Mouse (Mus musculus) myocyte (in vitro differentiated cells): Measurements from ENCODE around the gene Farp1. TPM values are rescaled to one million over a fixed set of nuclear protein-coding genes. Genes with fewer than 3 reads are reported as not detected.

Experiments used
- H3K27me3 ChIP-seq: one replicate; pipeline ENCODE4 v1.6.1; 2011; ENCODE audit not compliant: control insufficient read depth, insufficient read depth, insufficient read length
- H3K36me3 ChIP-seq: one replicate; pipeline ENCODE4 v1.6.1; 2011; ENCODE audit not compliant: control insufficient read depth, insufficient read depth
- H3K4me2 ChIP-seq: one replicate; pipeline ENCODE4 v1.6.1; 2011; ENCODE audit warnings: low read depth, control low read depth
- H3K4me3 ChIP-seq: one replicate; pipeline ENCODE4 v1.5.1; 2011; ENCODE audit warnings: mild to moderate bottlenecking, control low read depth, moderate library complexity
- H3K79me2 ChIP-seq: one replicate; pipeline ENCODE4 v1.6.1; 2011; ENCODE audit not compliant: control insufficient read depth, insufficient read depth
- H3ac ChIP-seq: one replicate; pipeline ENCODE4 v1.6.1; 2011; ENCODE audit not compliant: control insufficient read depth, insufficient read length
- CEBPB ChIP-seq: IDR thresholded peaks from 2 replicates; pipeline ENCODE4 v1.6.1; 2011; ENCODE audit warnings: mild to moderate bottlenecking, moderate library complexity; ENCODE audit not compliant: poor library complexity, insufficient read depth, severe bottlenecking
- E2F4 ChIP-seq: IDR thresholded peaks from one replicate; pipeline ENCODE4 v1.6.1; 2011; ENCODE audit warnings: mild to moderate bottlenecking, control low read depth, moderate library complexity; ENCODE audit not compliant: insufficient read depth
- MAX ChIP-seq: IDR thresholded peaks from one replicate; pipeline ENCODE4 v1.6.1; 2011; ENCODE audit warnings: low read depth, mild to moderate bottlenecking, control low read depth
- MYOD1 ChIP-seq, 3 experiments: IDR thresholded peaks; one replicate each; pipeline ENCODE4 v1.6.1; 2011; ENCODE audit warnings: control low read depth in 2 of 3, low read depth in 2 of 3, mild to moderate bottlenecking in 2 of 3, moderate library complexity in 1 of 3; ENCODE audit not compliant: insufficient read length in 2 of 3, control insufficient read depth in 1 of 3
- MYOG ChIP-seq, 3 experiments: IDR thresholded peaks; one replicate each; pipeline ENCODE4 v1.6.1; 2011; ENCODE audit warnings: control low read depth in 2 of 3, low read depth in 2 of 3, mild to moderate bottlenecking in 2 of 3; ENCODE audit not compliant: insufficient read length in 2 of 3, control insufficient read depth in 1 of 3, insufficient read depth in 1 of 3
- POLR2A ChIP-seq: IDR thresholded peaks from one replicate; pipeline ENCODE4 v1.6.1; 2011; ENCODE audit warnings: low read depth, mild to moderate bottlenecking, control low read depth, moderate library complexity; ENCODE audit not compliant: insufficient read length
- POLR2AphosphoS2 ChIP-seq: IDR thresholded peaks from one replicate; pipeline ENCODE4 v1.6.1; 2011; ENCODE audit warnings: low read depth, control low read depth; ENCODE audit not compliant: insufficient read length
- REST ChIP-seq: IDR thresholded peaks from one replicate; pipeline ENCODE4 v1.6.1; 2011; ENCODE audit warnings: mild to moderate bottlenecking, control low read depth, moderate library complexity; ENCODE audit not compliant: insufficient read depth, insufficient read length
- SRF ChIP-seq: IDR thresholded peaks from one replicate; pipeline ENCODE4 v1.6.1; 2011; ENCODE audit warnings: low read depth; ENCODE audit not compliant: control insufficient read depth, insufficient read length
- TCF12 ChIP-seq: IDR thresholded peaks from one replicate; pipeline ENCODE4 v1.6.1; 2011; ENCODE audit warnings: mild to moderate bottlenecking, control low read depth; ENCODE audit not compliant: poor library complexity, insufficient read depth, severe bottlenecking
- TCF3 ChIP-seq: IDR thresholded peaks from one replicate; pipeline ENCODE4 v1.6.1; 2011; ENCODE audit warnings: low read depth, control low read depth; ENCODE audit not compliant: insufficient read length
- USF1 ChIP-seq: IDR thresholded peaks from one replicate; pipeline ENCODE4 v1.6.1; 2011; ENCODE audit warnings: low read depth, mild to moderate bottlenecking, control low read depth, moderate library complexity
- polyA plus RNA-seq: library from polyadenylated mRNA; unstranded; fragments of >200 nt; fragmentation: generic; extraction: Trizol; gene quantifications from one replicate; pipeline ENCODE4 v1.2.1, GENCODE M21; 2012; ENCODE audit warnings: missing spikeins

The Farp1 gene
- polyA plus RNA-seq, 1 experiment: 29.7 TPM

DNA sequence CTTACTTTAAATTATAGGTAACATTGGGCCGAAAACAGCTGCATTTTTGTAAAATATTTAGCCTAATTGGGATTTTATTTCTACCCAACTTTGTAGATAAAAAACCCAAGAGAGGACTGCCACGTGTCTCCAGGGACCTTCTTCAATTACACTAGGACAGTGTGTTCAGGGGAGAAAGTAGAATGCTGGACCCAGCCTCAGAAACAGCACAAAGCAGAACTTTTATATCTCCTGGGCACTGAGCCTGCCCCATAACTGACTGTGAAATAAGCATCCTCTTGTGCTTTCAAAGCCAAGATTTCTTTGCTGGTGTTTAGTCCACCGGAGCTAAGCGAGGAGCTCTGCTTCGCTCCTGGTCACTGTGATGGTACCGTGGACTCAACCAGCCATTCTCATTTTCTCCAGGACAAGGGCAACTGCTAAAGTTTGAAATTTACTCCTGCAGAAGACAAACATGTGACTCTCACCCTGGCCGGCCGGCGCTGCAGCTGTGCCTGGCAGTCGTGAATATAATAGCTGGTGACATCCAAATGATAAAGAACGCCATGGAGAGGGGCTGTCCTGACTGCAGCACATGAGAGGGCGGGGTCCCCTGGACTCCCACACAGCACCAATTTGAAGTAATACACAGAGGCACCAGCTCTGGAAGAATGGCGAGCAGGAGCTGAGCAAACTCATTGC lies 281.8 kb downstream of the Farp1 start:
- Histone ChIP-seq H3K27me3 (no peaks in the 10 kb centered on the region), H3K4me3 (no peak overlapping the region), H3K36me3 (no peaks in the 10 kb centered on the region), H3K4me2 (no peak overlapping the region), H3K79me2 (peaks cover 98% of the 10 kb centered on the region), H3ac (no peak overlapping the region)
- no peak for TF ChIP-seq TCF12
- peak in 1 of 3 experiments; percentile 28 for TF ChIP-seq MYOG (IDR thresholded peaks at IDR 0.05; ENCODE audit: control insufficient read depth in 1 of 3, insufficient read depth in 1 of 3, insufficient read length in 2 of 3, low read depth in 2 of 3)
- peak in 2 of 3 experiments; percentile 52 to 68 for TF ChIP-seq MYOD1 (IDR thresholded peaks at IDR 0.05; ENCODE audit: control insufficient read depth in 1 of 3, insufficient read length in 2 of 3, low read depth in 2 of 3)

DNA sequence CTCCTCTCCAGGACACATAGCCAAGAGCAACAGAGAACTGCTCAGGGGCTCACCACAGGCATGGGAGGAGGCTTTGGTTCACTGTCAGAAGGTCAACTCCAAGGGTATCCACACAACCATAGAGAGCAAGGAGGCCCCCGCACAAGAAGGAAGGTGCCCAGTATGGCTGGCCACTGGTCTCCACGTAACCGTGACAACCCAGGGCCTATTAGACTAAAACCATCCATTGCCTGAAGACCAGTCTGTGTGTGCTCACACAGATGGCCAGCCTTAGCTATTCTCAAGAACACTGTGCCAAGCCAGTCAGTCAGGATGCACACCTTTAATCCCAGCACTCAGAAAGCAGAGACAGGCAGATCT lies 282.3 kb downstream of the Farp1 start:
- H3K4me3 ChIP-seq: no peak overlapping the region
- H3K4me2 ChIP-seq: no peak overlapping the region
- H3K79me2 ChIP-seq: peaks cover 98% of the 10 kb centered on the region
- no peaks in the 10 kb centered on the region for H3K27me3 ChIP-seq
- TF ChIP-seq E2F4: no peak
- TF ChIP-seq SRF: no peak
- TF ChIP-seq CEBPB: no peak
- TF ChIP-seq POLR2AphosphoS2: no peak
- no peak for TF ChIP-seq TCF3
- no peak for TF ChIP-seq MAX
- no peak for TF ChIP-seq REST
- no peak for TF ChIP-seq POLR2A
- no peak for TF ChIP-seq MYOG (IDR thresholded peaks at IDR 0.05; ENCODE audit: control insufficient read depth in 1 of 3, insufficient read depth in 1 of 3, insufficient read length in 2 of 3, low read depth in 2 of 3)
- no peak for TF ChIP-seq TCF12
- no peak overlapping the region for H3ac ChIP-seq
- no peaks in the 10 kb centered on the region for H3K36me3 ChIP-seq

DNA sequence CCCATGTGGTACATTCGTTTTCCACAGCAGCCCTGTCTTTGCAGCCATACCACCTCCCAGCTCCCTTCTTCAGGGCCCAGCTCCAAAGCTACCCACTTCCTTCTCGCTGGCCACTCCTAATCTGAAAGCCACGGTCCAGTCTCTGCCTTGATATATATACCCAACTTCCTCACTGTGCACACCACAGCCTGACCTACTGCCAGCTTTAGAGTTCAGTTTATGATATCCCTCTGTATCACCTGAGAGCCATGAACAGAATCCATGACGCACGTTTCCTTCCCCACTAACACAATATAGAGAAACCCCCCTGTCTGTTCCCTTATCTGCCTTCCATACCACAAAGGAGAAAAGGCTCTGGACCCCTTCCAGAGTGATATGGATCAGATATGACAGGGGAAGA lies 283.4 kb downstream of the Farp1 start:
- Histone ChIP-seq H3K4me3 (no peak overlapping the region), H3K79me2 (peaks cover 98% of the 10 kb centered on the region), H3K4me2 (no peak overlapping the region), H3K27me3 (no peaks in the 10 kb centered on the region), H3K36me3 (no peaks in the 10 kb centered on the region), H3ac (no peak overlapping the region)
- TF ChIP-seq MAX: no peak
- no peak for TF ChIP-seq MYOD1 (IDR thresholded peaks at IDR 0.05; ENCODE audit: control insufficient read depth in 1 of 3, insufficient read length in 2 of 3, low read depth in 2 of 3)
- no peak for TF ChIP-seq USF1
- no peak for TF ChIP-seq MYOG (IDR thresholded peaks at IDR 0.05; ENCODE audit: control insufficient read depth in 1 of 3, insufficient read depth in 1 of 3, insufficient read length in 2 of 3, low read depth in 2 of 3)
- no peak for TF ChIP-seq POLR2A
- no peak for TF ChIP-seq TCF3
- TF ChIP-seq E2F4: no peak
- TF ChIP-seq CEBPB: no peak
- TF ChIP-seq SRF: no peak
- TF ChIP-seq POLR2AphosphoS2: no peak
- TF ChIP-seq REST: no peak
- TF ChIP-seq TCF12: no peak

GRCm38 (mm10) chr14:121322150-121322549 lies 287.1 kb downstream of the Farp1 start:
- Histone ChIP-seq H3K79me2 (peaks cover 99% of the 10 kb centered on the region), H3K4me3 (no peak overlapping the region), H3K4me2 (no peak overlapping the region), H3K27me3 (no peaks in the 10 kb centered on the region), H3ac (no peak overlapping the region), H3K36me3 (no peaks in the 10 kb centered on the region)
- no peak for TF ChIP-seq CEBPB
- no peak for TF ChIP-seq REST
- no peak for TF ChIP-seq TCF12
- no peak for TF ChIP-seq E2F4
- peak in 1 of 3 experiments; percentile 56 for TF ChIP-seq MYOD1 (IDR thresholded peaks at IDR 0.05; ENCODE audit: control insufficient read depth in 1 of 3, insufficient read length in 2 of 3, low read depth in 2 of 3)
- no peak for TF ChIP-seq TCF3
- TF ChIP-seq MYOG (IDR thresholded peaks at IDR 0.05; ENCODE audit: control insufficient read depth in 1 of 3, insufficient read depth in 1 of 3, insufficient read length in 2 of 3, low read depth in 2 of 3): peak in 1 of 3 experiments; percentile 11
- TF ChIP-seq USF1: no peak
- TF ChIP-seq POLR2AphosphoS2: no peak

GRCm38 (mm10) chr14:121322641-121323040 lies 287.6 kb downstream of the Farp1 start:
- H3K79me2 ChIP-seq: peaks cover 100% of the 10 kb centered on the region
- H3ac ChIP-seq: no peak overlapping the region
- H3K27me3 ChIP-seq: no peaks in the 10 kb centered on the region
- TF ChIP-seq POLR2A (no peak), TCF12 (no peak), POLR2AphosphoS2 (no peak), MYOD1 (IDR thresholded peaks at IDR 0.05; ENCODE audit: control insufficient read depth in 1 of 3, insufficient read length in 2 of 3, low read depth in 2 of 3) (no peak), SRF (no peak), CEBPB (no peak), TCF3 (no peak), E2F4 (no peak), REST (no peak), MYOG (IDR thresholded peaks at IDR 0.05; ENCODE audit: control insufficient read depth in 1 of 3, insufficient read depth in 1 of 3, insufficient read length in 2 of 3, low read depth in 2 of 3) (no peak), MAX (no peak), USF1 (no peak)
- no peaks in the 10 kb centered on the region for H3K36me3 ChIP-seq
- no peak overlapping the region for H3K4me2 ChIP-seq
- no peak overlapping the region for H3K4me3 ChIP-seq
